Mouse (Mus musculus): ENCODE measurements around the gene Arid5a. TPM values are rescaled to one million over a fixed set of nuclear protein-coding genes. Genes with fewer than 3 reads are reported as not detected.

The Arid5a gene
- 10 to 100 TPM; 11.5 to 16.6 TPM for total RNA-seq (2021)

DNA sequence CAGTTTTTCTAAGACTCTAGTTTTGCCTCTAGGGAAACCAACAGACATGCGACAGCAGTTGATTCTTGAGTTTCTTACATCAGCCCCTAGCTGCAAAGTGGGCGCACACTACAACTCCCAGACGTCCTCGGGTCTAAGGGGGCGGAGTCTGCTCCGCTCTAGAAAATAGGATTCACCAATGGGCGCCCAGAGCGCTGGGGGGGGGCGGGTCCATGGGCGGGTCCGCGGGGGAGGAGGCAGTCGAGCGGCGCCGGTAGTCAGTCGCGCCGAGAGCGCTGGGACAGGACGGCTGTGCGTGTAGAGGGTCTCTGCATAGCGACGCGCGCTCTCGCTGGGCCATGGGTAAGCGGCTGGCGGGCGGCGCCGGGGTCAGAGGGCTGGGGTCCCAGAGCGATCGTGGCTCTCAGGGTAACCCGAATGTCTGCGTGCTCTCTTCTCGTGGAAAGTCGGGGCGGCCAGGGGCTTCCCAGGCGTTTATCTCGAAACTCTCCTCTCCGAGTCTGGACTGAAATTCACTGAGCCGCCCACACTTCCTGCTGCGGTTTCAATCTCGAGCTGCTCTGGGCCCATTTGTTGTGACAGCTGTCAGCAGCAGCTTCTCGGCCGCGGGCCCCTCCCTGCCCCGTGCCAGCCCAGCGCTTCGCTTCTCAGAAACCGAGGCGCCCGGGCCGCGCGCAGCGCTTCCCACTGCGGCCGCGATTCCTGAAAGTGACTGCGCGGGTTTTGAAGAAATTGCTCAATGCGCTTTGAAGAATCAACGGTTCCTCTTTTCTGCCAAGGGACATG lies at the start of gene Arid5a:
Gene Arid5a (plus strand): TSS at position 239 of the 786 bp plus-strand sequence.
- DNase-seq (ENCODE audit: extremely low spot score in 1 of 2, low spot score in 1 of 2), result peak; percentile 74 to 87

- no peak for DNase-seq (ENCODE audit: extremely low spot score in 1 of 2, low spot score in 1 of 2)
These were observed 48.9 kb upstream of the Arid5a start for GRCm38 (mm10) chr1:36258631-36259030.

DNA sequence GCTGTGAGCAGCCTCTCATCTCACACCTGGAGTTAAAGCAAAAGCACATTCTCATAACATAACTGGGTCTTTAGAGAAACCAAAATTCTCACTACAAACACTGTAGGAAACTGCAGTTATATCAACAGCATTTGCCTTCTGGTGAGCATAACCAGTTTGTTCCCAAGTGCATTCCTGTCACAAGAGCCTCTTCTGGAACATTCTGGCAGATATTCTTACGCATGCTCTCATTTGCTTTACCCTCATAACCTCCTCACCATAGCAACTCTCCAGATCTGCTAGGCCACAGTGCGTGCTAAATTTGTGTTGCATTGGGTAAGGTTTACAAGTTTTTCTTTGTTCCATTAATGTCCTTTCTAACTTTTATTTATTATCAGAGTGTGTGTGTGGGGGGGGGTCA lies 48.3 kb upstream of the Arid5a start:
- no peak for DNase-seq (ENCODE audit: extremely low spot score in 1 of 2, low spot score in 1 of 2)

- DNase-seq (ENCODE audit: extremely low spot score in 1 of 2, low spot score in 1 of 2), result no peak
These were observed 47.1 kb upstream of the Arid5a start for GRCm38 (mm10) chr1:36260418-36260817.

DNA sequence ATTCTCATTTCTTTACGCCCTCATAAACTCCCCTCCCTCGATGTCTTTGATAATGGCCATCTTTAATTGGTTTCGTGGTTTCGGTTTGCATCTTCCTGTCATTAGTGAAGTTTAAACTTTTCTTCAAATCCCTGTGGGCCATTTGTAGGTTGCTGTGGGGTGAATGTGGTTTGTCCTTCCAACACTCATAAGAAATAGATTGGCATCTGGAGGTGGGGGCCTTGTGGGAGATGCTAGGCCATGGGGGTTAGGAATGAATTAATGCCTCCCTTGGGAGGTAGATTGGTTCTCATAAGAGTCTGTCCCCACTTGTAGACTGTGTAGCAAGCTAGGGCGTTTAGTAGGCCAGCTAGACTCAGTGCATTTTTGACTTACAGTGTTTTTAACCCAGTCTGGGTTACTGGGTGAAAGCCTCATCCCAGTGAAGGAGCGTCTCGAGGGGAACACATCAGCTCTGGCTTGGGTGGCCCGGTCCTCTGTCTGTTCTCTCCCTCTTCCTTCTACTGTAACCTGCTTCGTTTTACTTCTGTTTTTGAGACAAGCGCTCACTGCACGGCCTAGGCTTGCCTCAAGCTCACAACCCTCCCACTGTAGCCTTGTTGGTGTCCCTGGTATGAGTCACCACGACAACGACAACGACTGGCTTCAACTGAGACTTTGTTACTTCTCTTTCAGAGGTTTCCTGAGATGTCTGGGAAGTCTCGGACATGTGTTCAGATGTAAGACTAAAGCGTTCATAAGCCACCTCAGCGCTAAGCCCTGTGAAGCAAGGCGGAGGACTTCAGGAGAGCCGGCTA lies 45.6 kb upstream of the Arid5a start:
- DNase-seq (ENCODE audit: extremely low spot score in 1 of 2, low spot score in 1 of 2), result no peak

- DNase-seq (ENCODE audit: extremely low spot score in 1 of 2, low spot score in 1 of 2), result no peak
These were observed 43.6 kb upstream of the Arid5a start for GRCm38 (mm10) chr1:36263833-36264488.

DNA sequence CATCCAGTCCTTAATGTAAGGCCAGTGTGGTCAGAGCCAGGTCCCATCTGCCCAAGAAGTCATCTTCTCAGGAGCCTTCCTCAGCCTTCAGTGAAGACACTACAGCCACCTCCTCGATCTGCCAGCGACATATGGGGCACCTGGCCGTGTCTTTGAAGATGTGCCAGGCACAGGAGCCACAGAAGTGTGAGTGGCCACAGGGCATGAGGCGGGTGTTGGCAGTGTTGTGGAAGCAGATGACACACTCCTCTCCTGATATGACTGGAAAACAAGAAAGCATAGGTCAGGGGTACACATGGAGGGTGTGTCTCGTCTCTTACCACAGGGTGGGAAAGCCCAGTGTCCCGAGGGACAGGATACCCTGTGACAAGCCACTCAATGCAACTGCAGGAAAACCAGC lies 41.2 kb upstream of the Arid5a start:
- DNase-seq (ENCODE audit: extremely low spot score in 1 of 2, low spot score in 1 of 2), result no peak

- DNase-seq (ENCODE audit: extremely low spot score in 1 of 2, low spot score in 1 of 2), result no peak
These were observed 39.9 kb upstream of the Arid5a start for GRCm38 (mm10) chr1:36267595-36267994.

GRCm38 (mm10) chr1:36269121-36269795 lies 38.3 kb upstream of the Arid5a start:
- DNase-seq (ENCODE audit: extremely low spot score in 1 of 2, low spot score in 1 of 2), result no peak

DNA sequence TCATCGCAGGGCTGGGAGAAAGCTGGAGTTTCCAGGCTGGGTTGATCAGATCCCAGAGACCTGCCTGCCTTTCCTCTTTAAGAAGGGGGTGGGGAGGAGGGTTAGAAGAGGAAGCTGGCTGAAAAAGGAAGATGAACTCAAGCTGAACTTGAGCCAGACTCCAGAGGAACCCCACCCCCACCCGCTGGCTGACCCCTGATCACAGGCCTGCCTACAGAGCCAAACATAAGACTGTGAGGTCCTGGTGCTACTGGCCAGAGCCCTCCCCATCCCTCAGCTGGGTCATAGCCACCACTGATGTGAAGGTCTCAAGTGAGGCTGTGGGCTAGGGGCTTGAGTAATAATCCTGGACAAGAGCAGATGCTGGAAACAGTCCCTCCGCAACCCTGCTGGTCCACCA lies 36.9 kb upstream of the Arid5a start:
- DNase-seq (ENCODE audit: extremely low spot score in 1 of 2, low spot score in 1 of 2), result no peak

- no peak for DNase-seq (ENCODE audit: extremely low spot score in 1 of 2, low spot score in 1 of 2)
These were observed 35.9 kb upstream of the Arid5a start for GRCm38 (mm10) chr1:36271516-36272230.

GRCm38 (mm10) chr1:36272546-36272945 lies 35.0 kb upstream of the Arid5a start:
- DNase-seq (ENCODE audit: extremely low spot score in 1 of 2, low spot score in 1 of 2), result no peak

GRCm38 (mm10) chr1:36273288-36273687 lies 34.2 kb upstream of the Arid5a start:
- no peak for DNase-seq (ENCODE audit: extremely low spot score in 1 of 2, low spot score in 1 of 2)

DNA sequence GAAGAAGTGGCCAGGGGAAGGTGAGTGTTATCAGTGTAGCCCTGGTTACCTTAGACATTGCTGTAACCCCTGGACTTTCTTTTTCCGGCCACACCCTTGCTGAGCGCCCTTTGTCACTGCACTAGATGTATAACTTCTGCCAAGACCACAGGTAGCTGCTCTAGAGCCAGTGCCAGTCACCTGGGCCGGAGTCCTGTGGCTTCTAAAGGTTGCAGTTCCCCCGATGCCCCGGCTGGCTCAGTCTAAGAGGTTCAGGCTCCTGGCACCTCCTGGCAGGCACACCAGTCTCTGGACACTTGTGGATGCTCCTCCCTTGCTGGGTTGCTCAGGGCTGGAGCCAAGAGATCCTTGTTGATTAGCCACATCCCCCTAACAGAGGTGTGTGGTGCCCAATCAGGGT lies 33.1 kb upstream of the Arid5a start, which contains the start of gene Neurl3:
Gene Neurl3 (minus strand): TSS at position 225 of the 400 bp plus-strand sequence.
- no peak for DNase-seq (ENCODE audit: extremely low spot score in 1 of 2, low spot score in 1 of 2)

DNA sequence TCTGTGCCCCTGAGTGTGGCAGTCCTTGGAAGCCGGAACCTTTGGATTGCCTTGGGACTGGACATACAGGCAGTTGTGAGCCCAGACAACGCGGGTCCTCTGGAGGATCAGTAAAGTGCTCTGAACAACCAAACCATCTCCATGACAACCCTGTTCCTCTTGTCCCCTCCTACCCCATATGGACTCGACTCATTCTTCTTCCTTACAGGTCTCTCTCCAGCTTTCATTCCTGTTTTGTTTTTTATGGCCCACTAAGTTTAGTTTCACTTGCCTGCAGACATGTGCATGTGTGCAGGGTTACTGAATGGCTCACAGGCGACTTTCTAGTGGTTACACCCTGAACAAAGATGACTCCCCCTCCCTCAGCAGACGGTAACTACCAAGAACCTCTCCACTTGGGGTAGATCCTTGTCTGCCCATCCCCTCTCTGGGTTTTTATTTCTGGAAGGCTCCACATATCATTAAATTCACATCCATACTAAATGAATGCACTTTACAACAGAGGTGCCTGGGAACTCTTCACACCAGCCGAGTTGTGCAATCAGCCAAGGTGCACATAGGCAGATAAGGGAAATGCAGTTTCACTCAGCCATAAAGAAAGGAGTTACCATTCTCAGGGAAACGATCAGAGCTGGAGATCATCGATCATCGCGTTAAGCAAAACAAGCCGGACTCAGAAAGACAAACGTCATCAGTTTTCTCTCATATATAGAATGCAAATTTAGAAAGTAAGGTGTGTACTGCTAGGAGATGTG lies 31.7 kb upstream of the Arid5a start:
- DNase-seq (ENCODE audit: extremely low spot score in 1 of 2, low spot score in 1 of 2), result no peak

DNA sequence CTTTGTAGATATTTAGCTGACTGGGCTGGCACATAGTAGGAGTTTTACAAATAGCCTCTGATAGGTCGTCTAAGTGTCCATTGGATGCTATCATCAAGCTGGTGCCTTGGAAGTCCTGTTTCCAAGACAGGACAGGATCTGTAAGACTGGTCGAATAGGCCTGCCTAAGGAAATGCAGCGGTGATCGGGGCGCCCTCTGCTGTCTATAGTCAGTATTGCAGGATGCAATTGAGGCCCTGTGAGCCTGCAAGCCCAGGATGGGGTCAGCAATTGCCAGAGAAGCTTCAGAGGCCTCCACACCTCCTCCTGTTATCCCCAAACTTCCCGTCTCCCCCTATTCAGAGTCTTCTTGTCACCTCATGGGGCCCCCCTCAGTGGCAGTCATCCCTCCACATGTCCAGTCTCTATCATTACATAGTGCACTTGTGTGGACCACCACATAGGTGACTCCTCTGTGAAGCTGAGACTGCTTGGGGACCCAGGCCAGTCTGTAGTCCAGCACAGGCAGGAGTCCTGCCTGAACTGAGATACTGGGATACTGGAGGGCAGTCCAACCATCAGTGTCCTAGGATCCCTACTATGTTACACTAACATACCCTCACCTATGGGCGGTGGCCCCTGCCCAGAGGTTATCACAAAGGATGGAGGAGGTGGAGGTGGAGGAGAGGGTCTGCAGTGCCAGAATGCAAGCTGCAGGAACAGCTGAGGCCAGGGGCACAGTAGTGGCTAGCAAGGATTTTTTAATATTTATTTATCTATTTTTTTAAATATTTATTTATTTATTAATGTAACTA lies 30.1 kb upstream of the Arid5a start:
- peak; percentile 52 to 87 for DNase-seq (ENCODE audit: extremely low spot score in 1 of 2, low spot score in 1 of 2)

- DNase-seq (ENCODE audit: extremely low spot score in 1 of 2, low spot score in 1 of 2), result peak; percentile 75 to 97
These were observed 28.3 kb upstream of the Arid5a start for GRCm38 (mm10) chr1:36279202-36279601.

DNA sequence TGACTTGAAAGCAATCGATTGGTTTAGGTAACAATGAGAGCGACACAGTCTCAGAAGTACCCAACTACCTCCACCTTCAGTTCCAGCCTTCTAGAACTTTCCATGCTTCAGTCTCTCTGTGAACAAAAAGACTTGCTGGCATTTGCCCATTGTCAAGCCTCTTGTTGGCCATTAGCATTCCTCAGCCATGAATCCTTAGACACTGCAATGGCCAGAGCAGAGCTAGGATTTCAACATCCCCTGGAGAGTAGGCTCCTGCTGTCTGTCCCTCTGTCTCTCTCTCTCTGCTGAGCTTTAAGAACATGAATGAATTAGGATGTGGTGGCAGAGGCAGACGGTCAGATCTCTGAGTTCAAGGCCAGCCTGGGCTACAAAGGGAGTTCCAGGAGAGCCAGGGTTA lies 26.6 kb upstream of the Arid5a start:
- no peak for DNase-seq (ENCODE audit: extremely low spot score in 1 of 2, low spot score in 1 of 2)

Data from layer of hippocampus, postnatal 25 days (tissue).